Mouse (Mus musculus): ENCODE measurements around the gene Krt33a. TPM values are rescaled to one million over a fixed set of nuclear protein-coding genes. Genes with fewer than 3 reads are reported as not detected.

Gene Krt33a
- not detected for polyA plus RNA-seq (2014; fragmentation: Illumina TruSeq; extraction: RNeasy Lipid Tissue Mini Kit (QIAGEN cat#74804))

DNA sequence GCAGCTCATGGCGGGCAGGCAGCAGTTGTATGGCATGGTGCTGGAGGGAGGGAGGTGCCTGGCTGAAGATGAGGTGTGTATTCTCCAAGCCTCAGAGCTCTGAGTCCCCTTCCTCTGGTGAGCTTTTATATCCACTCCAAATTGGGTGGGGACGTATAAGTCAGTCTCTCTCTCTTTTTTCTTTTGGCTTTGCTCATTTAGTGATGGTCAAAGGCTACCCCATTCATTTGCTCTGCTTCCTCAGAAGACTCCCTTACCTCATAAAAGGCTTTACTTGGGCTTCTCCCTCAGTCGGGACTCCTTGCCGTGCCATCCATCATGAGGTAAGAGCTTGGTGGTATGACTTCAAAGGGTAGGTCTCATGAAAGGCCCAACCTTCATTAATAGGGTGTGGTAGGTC is at the start of gene Krt33a:
TSS of gene Krt33a (minus strand) at position 101 of the 400 bp plus-strand sequence.

DNA sequence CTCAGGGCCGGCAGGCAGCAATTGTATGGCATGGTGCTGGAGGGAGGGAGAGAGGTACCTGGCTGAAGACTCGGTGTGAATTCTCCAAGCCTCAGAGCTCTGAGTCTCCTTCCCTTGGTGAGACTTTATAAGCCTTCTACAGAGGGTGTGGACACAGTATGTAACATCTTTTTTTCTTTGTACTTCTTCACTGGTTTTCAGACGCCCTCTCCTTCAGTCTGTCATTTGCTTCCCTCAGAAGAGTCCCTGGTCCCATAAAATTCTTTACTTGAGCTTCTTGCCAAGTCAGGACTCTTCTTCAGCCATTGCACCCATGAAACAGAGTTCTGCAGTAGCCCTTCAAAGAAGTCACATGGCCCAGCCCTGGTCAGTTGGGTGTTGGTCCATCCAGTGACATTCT is 34.4 kb upstream of the Krt33a start, which contains the start of gene Krt31:
TSS of gene Krt31 (minus strand) at position 101 of the 400 bp plus-strand sequence.

DNA sequence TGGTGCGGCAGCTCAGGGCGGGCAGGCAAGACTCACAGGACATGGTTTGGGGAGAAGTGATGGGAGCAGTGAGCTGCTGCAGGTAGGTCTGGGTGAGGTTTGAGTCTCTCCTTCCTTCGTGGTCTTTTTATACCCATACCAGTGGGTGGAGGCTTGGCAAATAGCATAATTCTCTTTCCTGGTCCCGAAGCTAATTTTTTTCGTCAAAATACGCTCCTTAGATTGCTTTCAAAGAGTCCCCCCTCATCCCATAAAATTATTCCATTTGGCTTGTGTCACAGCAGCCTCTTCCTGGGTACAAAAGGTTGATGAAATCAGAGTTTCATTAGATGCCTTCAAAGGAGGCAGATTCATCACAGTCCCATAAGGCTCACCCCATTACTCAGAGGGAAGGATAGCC is 25.4 kb upstream of the Krt33a start, which contains the start of gene Krt34:
TSS of gene Krt34 (minus strand) at position 101 of the 400 bp plus-strand sequence.

DNA sequence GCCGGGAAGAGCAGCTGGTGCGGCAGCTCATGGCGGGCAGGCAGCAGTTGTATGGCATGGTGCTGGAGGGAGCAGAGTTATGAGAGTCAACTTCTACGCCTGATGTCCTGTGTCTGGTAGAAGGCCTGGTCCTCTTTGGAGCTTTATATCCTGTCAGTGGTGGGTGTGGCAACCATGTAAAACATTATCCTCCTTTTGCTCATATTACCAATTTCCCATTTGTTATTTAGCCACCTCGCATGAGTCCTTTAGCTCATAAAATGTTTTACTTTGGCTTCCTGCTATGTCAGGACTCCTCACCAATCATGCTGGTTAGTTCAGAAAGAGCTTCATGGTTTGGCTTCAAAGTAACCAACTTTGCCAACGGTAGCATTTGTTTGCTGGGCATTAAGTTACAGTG is 13.8 kb upstream of the Krt33a start, which contains the start of gene Krt33b:
TSS of gene Krt33b (minus strand) at position 101 of the 400 bp plus-strand sequence.

DNA sequence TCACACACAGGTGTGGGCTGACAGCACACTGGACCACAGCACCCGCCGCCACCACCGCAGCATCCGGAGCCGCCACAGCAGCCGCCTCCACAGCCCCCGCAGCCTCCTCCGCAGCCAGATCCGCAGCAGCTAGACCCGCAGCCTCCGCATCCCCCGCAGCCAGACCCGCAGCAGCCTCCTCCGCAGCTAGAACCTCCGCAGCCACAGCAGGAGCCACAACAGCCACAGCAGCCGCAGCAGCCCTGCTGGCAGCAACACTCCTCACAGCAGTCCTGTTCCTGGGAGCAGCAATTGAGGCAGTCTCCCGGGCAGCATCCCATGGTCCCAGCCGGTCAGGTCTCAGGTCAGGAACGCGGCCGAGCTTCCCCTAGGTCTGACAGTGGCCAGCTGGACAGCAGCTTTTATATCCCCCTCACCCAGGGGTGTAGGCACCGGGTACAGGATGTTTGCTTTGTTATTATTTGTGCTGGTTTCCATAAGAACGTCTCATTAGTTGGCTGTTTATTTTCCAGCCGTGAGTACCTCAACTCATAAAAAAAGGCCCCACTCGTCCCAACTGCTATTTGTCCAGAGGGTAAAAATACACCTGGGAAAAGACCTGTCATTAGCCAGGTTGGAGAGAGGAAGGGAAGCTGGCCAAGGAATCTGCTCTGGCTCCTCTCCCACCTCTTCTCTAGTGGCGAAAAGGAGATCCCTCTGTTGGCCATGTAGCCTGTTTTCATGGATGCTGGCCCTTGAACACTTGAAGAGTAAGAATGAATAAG is 22.2 kb downstream of the Krt33a start, which contains the start of gene Krtap17-1:
TSS of gene Krtap17-1 (minus strand) at position 375 of the 764 bp plus-strand sequence.

DNA sequence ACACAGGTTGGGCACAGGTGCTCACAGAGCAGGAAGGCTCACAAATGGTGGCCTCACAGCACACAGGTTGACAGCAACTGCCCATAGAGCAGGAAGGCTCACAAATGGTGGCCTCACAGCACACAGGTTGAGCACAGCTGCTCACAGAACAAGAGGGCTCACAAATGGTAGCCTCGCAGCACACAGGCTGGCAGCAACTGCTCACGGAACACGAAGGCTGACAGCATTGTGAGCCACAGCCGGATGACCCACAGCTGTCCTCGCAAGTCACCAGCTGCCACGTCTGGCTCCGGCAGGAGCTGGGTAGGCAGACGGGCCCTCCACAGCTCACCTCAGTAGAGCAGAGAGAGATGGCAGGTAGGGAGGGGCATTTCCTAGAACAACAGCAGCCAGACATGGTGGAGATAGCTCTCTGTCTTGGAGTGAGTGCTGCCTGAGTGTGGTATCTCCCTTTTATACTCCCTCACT is 29.8 kb downstream of the Krt33a start, which contains the start of gene Krtap16-1:
TSS of gene Krtap16-1 (minus strand) at position 418 of the 468 bp plus-strand sequence.

DNA sequence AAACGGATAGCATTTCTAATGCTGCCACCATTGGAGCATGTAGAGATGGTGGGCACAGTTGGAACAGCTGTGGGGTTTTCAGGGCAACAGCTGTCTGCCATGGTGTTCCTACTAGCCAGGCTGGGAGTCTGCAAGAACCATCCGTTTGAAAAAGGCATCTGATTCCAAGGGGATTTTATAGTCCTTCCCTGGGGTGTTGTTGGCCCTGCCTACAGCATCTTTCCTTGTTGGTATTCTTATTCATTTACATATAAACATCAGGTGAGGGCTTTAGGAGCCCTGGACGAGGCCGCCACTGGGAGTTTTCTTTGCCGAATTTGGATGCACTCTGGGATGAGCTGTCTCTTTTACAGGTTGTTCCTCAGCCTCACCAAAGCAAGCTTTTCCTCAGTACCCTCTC is 37.1 kb downstream of the Krt33a start, which contains the start of gene Krtap29-1:
TSS of gene Krtap29-1 (minus strand) at position 101 of the 400 bp plus-strand sequence.

Other genes starting within 250 kb of the Krt33a start
- not detected for gene Gm11595, start 243.3 kb downstream of the Krt33a start, polyA plus RNA-seq (2014; fragmentation: Illumina TruSeq; extraction: RNeasy Lipid Tissue Mini Kit (QIAGEN cat#74804))
- not detected for gene Krtap4-8, start 235.5 kb downstream of the Krt33a start, polyA plus RNA-seq (2014; fragmentation: Illumina TruSeq; extraction: RNeasy Lipid Tissue Mini Kit (QIAGEN cat#74804))
- gene Krtap4-9, start 231.0 kb downstream of the Krt33a start, polyA plus RNA-seq (2014; fragmentation: Illumina TruSeq; extraction: RNeasy Lipid Tissue Mini Kit (QIAGEN cat#74804)), result not detected
- gene Gm11596, start 222.7 kb downstream of the Krt33a start, polyA plus RNA-seq (2014; fragmentation: Illumina TruSeq; extraction: RNeasy Lipid Tissue Mini Kit (QIAGEN cat#74804)), result not detected
- gene Gm11569, start 217.3 kb downstream of the Krt33a start, polyA plus RNA-seq (2014; fragmentation: Illumina TruSeq; extraction: RNeasy Lipid Tissue Mini Kit (QIAGEN cat#74804)), result not detected
- gene Gm11554, start 211.8 kb downstream of the Krt33a start, polyA plus RNA-seq (2014; fragmentation: Illumina TruSeq; extraction: RNeasy Lipid Tissue Mini Kit (QIAGEN cat#74804)), result not detected
- not detected for gene Krtap4-13, start 206.3 kb downstream of the Krt33a start, polyA plus RNA-seq (2014; fragmentation: Illumina TruSeq; extraction: RNeasy Lipid Tissue Mini Kit (QIAGEN cat#74804))
- not detected for gene Gm11564, start 200.5 kb downstream of the Krt33a start, polyA plus RNA-seq (2014; fragmentation: Illumina TruSeq; extraction: RNeasy Lipid Tissue Mini Kit (QIAGEN cat#74804))
- gene 2300003K06Rik, start 178.1 kb downstream of the Krt33a start, polyA plus RNA-seq (2014; fragmentation: Illumina TruSeq; extraction: RNeasy Lipid Tissue Mini Kit (QIAGEN cat#74804)), result not detected
- not detected for gene Krtap4-16, start 164.6 kb downstream of the Krt33a start, polyA plus RNA-seq (2014; fragmentation: Illumina TruSeq; extraction: RNeasy Lipid Tissue Mini Kit (QIAGEN cat#74804))
- gene Gm11568, start 158.3 kb downstream of the Krt33a start, polyA plus RNA-seq (2014; fragmentation: Illumina TruSeq; extraction: RNeasy Lipid Tissue Mini Kit (QIAGEN cat#74804)), result not detected
- gene Gm11559, start 151.7 kb downstream of the Krt33a start, polyA plus RNA-seq (2014; fragmentation: Illumina TruSeq; extraction: RNeasy Lipid Tissue Mini Kit (QIAGEN cat#74804)), result not detected
- not detected for gene Krtap9-1, start 142.8 kb downstream of the Krt33a start, polyA plus RNA-seq (2014; fragmentation: Illumina TruSeq; extraction: RNeasy Lipid Tissue Mini Kit (QIAGEN cat#74804))
- gene Gm11567, start 137.0 kb downstream of the Krt33a start, polyA plus RNA-seq (2014; fragmentation: Illumina TruSeq; extraction: RNeasy Lipid Tissue Mini Kit (QIAGEN cat#74804)), result not detected
- not detected for gene Krtap31-1, start 108.3 kb downstream of the Krt33a start, polyA plus RNA-seq (2014; fragmentation: Illumina TruSeq; extraction: RNeasy Lipid Tissue Mini Kit (QIAGEN cat#74804))
- gene Gm11565, start 101.5 kb downstream of the Krt33a start, polyA plus RNA-seq (2014; fragmentation: Illumina TruSeq; extraction: RNeasy Lipid Tissue Mini Kit (QIAGEN cat#74804)), result not detected
- not detected for gene Krtap31-2, start 79.9 kb downstream of the Krt33a start, polyA plus RNA-seq (2014; fragmentation: Illumina TruSeq; extraction: RNeasy Lipid Tissue Mini Kit (QIAGEN cat#74804))
- not detected for gene Krtap9-5, start 67.7 kb downstream of the Krt33a start, polyA plus RNA-seq (2014; fragmentation: Illumina TruSeq; extraction: RNeasy Lipid Tissue Mini Kit (QIAGEN cat#74804))
- not detected for gene Krtap29-1, start 37.2 kb downstream of the Krt33a start, polyA plus RNA-seq (2014; fragmentation: Illumina TruSeq; extraction: RNeasy Lipid Tissue Mini Kit (QIAGEN cat#74804))
- not detected for gene Krtap16-1, start 29.6 kb downstream of the Krt33a start, polyA plus RNA-seq (2014; fragmentation: Illumina TruSeq; extraction: RNeasy Lipid Tissue Mini Kit (QIAGEN cat#74804))
- gene Krtap17-1, start 22.2 kb downstream of the Krt33a start, polyA plus RNA-seq (2014; fragmentation: Illumina TruSeq; extraction: RNeasy Lipid Tissue Mini Kit (QIAGEN cat#74804)), result not detected
- gene Krt33b, start 13.7 kb upstream of the Krt33a start, polyA plus RNA-seq (2014; fragmentation: Illumina TruSeq; extraction: RNeasy Lipid Tissue Mini Kit (QIAGEN cat#74804)), result not detected
- gene Krt34, start 25.3 kb upstream of the Krt33a start, polyA plus RNA-seq (2014; fragmentation: Illumina TruSeq; extraction: RNeasy Lipid Tissue Mini Kit (QIAGEN cat#74804)), result not detected
- not detected for gene Krt31, start 34.3 kb upstream of the Krt33a start, polyA plus RNA-seq (2014; fragmentation: Illumina TruSeq; extraction: RNeasy Lipid Tissue Mini Kit (QIAGEN cat#74804))
- gene Krt32, start 72.0 kb upstream of the Krt33a start, polyA plus RNA-seq (2014; fragmentation: Illumina TruSeq; extraction: RNeasy Lipid Tissue Mini Kit (QIAGEN cat#74804)), result not detected
- gene Krt35, start 80.0 kb upstream of the Krt33a start, polyA plus RNA-seq (2014; fragmentation: Illumina TruSeq; extraction: RNeasy Lipid Tissue Mini Kit (QIAGEN cat#74804)), result not detected
- not detected for gene Krt36, start 89.4 kb upstream of the Krt33a start, polyA plus RNA-seq (2014; fragmentation: Illumina TruSeq; extraction: RNeasy Lipid Tissue Mini Kit (QIAGEN cat#74804))
- not detected for gene Krt13, start 105.4 kb upstream of the Krt33a start, polyA plus RNA-seq (2014; fragmentation: Illumina TruSeq; extraction: RNeasy Lipid Tissue Mini Kit (QIAGEN cat#74804))
- gene Krt15, start 119.7 kb upstream of the Krt33a start, polyA plus RNA-seq (2014; fragmentation: Illumina TruSeq; extraction: RNeasy Lipid Tissue Mini Kit (QIAGEN cat#74804)), result not detected
- gene Krt19, start 132.5 kb upstream of the Krt33a start, polyA plus RNA-seq (2014; fragmentation: Illumina TruSeq; extraction: RNeasy Lipid Tissue Mini Kit (QIAGEN cat#74804)), result 5.7 TPM
- not detected for gene Krt9, start 177.0 kb upstream of the Krt33a start, polyA plus RNA-seq (2014; fragmentation: Illumina TruSeq; extraction: RNeasy Lipid Tissue Mini Kit (QIAGEN cat#74804))
- gene Krt14, start 191.3 kb upstream of the Krt33a start, polyA plus RNA-seq (2014; fragmentation: Illumina TruSeq; extraction: RNeasy Lipid Tissue Mini Kit (QIAGEN cat#74804)), result not detected
- gene Krt16, start 232.7 kb upstream of the Krt33a start, polyA plus RNA-seq (2014; fragmentation: Illumina TruSeq; extraction: RNeasy Lipid Tissue Mini Kit (QIAGEN cat#74804)), result not detected
- not detected for gene Krt17, start 244.8 kb upstream of the Krt33a start, polyA plus RNA-seq (2014; fragmentation: Illumina TruSeq; extraction: RNeasy Lipid Tissue Mini Kit (QIAGEN cat#74804))

Measured in ovary, adult 10 weeks (tissue).